Mouse (Mus musculus): ENCODE measurements at regions not wholly inside any gene's neighbourhood (a gene's known extent, or its start where the extent isn't known, plus 50 kb on each side); places are given as distances from the start of the nearest gene placed in this dataset.

GRCm38 (mm10) chr1:136761467-136761866 is 136.8 kb downstream of the Zfp281 start:
- Histone ChIP-seq H3K9ac (no peak overlapping the region), H3K4me3 (replicated peaks) (no peak overlapping the region), H3K27me3 (no peaks in the 10 kb centered on the region), H3K9me3 (no peaks in the 10 kb centered on the region), H3K36me3 (replicated peaks) (no peaks in the 10 kb centered on the region), H3K4me1 (no peaks in the 10 kb centered on the region), H3K27ac (no peak overlapping the region), H3K4me2 (no peak overlapping the region)
- WGBS = 85% methylated on average over 4 of the region's 4 CpGs
- ATAC-seq (ENCODE audit: low FRiP score) = no peak

DNA sequence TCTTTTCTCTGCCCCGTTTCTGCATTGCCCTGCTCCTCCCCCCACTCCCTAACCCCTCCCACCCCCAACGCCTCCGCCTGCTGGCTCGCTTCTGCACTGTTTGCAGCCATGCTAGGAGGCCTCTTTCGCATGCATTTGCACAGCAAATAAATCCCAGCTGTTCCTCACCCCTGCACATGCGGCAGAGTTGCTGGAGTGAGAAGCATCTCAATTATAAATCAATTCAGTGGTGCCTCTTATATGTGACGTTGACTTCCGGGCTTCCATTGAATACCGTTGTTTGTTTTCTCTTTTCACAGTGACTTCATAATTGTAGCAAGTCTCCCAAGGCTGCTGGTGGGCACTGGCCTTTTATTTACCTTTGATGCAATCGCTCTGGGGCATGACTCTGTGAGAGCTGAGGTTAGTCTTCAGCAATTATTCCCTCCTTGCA is 144.3 kb downstream of the Zfp281 start:
- no peak overlapping the region for H3K4me3 ChIP-seq (replicated peaks)
- H3K4me1 ChIP-seq = peaks cover 12% of the 10 kb centered on the region
- H3K27me3 ChIP-seq = no peaks in the 10 kb centered on the region; the same call in 1 of the 2 replicates
- no peaks in the 10 kb centered on the region for H3K36me3 ChIP-seq (replicated peaks)
- ATAC-seq (ENCODE audit: low FRiP score) = peak; percentile 79
- H3K4me2 ChIP-seq = peak overlapping the region; percentile 26
- 0 out of 2 replicates have a peak, but pooled peaks cover 3% of the 10 kb centered on the region for H3K9me3 ChIP-seq
- WGBS = 9% methylated on average over 10 of the region's 10 CpGs
- peak overlapping the region; percentile 43 for H3K27ac ChIP-seq
- no peak overlapping the region for H3K9ac ChIP-seq

- no peak overlapping the region for H3K27ac ChIP-seq
- H3K4me3 ChIP-seq (replicated peaks) = no peak overlapping the region
- 0 out of 2 replicates have a peak, but pooled peaks cover 3% of the 10 kb centered on the region for H3K9me3 ChIP-seq
- peaks cover 25% of the 10 kb centered on the region for H3K4me1 ChIP-seq
- H3K27me3 ChIP-seq = no peaks in the 10 kb centered on the region; the same call in 1 of the 2 replicates
- 91% methylated on average over 6 of the region's 6 CpGs for WGBS
- no peak overlapping the region for H3K9ac ChIP-seq
- no peak overlapping the region for H3K4me2 ChIP-seq
- ATAC-seq (ENCODE audit: low FRiP score) = no peak
- H3K36me3 ChIP-seq (replicated peaks) = no peaks in the 10 kb centered on the region
Observed at GRCm38 (mm10) chr1:136773743-136774142, 149.0 kb downstream of the Zfp281 start.

GRCm38 (mm10) chr1:136776211-136776610 is 151.5 kb downstream of the Zfp281 start:
- 73% methylated on average over 17 of the region's 17 CpGs for WGBS
- Histone ChIP-seq H3K4me3 (replicated peaks) (no peak overlapping the region), H3K36me3 (replicated peaks) (no peaks in the 10 kb centered on the region), H3K27me3 (peaks cover 8% of the 10 kb centered on the region), H3K9ac (no peak overlapping the region), H3K4me2 (no peak overlapping the region), H3K27ac (no peak overlapping the region), H3K4me1 (peaks cover 19% of the 10 kb centered on the region), H3K9me3 (0 out of 2 replicates have a peak, but pooled peaks cover 3% of the 10 kb centered on the region)
- no peak for ATAC-seq (ENCODE audit: low FRiP score)

DNA sequence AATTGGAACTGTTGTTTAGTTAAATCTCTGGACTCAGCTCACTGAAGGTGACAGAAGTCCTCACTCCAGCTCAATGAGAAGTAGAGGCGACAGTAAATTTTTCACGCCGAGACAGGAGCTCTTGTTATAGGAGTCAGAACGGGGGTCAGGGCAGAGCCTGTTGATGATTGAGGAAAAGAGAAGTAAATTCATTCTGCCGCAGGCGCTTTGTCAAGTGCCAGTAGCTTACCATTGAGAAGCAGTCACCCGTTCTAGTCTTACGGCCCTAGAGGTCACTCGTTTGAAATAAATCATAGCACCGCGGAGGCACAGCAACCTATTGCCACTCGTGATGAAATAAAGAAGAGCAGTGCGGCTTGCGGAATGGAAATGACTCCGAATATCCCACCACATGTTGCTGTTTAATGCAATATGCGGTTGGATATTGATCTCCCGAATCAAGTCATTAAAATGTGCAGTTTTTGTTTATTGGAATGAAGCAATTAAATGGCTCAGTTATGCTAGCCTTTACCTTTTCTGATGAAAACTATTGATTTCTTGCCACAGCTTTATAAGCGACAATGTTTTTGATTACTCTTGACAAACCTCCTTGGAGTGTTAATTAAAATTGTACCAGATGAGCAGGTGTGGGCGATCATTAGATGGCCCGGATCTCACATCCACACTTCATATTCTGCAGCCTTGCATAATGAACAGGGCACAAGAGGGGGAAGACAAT is 152.7 kb downstream of the Zfp281 start:
- ATAC-seq (ENCODE audit: low FRiP score) = peak; percentile 59; the same call in 1 of the 2 replicates
- Histone ChIP-seq H3K4me1 (peaks cover 31% of the 10 kb centered on the region), H3K9me3 (0 out of 2 replicates have a peak, but pooled peaks cover 3% of the 10 kb centered on the region), H3K9ac (no peak overlapping the region), H3K4me3 (replicated peaks) (no peak overlapping the region), H3K27me3 (peaks cover 9% of the 10 kb centered on the region), H3K27ac (no peak overlapping the region), H3K4me2 (peak overlapping the region; percentile 2; the same call in 1 of the 2 replicates), H3K36me3 (replicated peaks) (no peaks in the 10 kb centered on the region)
- 41% methylated on average over 20 of the region's 20 CpGs for WGBS

DNA sequence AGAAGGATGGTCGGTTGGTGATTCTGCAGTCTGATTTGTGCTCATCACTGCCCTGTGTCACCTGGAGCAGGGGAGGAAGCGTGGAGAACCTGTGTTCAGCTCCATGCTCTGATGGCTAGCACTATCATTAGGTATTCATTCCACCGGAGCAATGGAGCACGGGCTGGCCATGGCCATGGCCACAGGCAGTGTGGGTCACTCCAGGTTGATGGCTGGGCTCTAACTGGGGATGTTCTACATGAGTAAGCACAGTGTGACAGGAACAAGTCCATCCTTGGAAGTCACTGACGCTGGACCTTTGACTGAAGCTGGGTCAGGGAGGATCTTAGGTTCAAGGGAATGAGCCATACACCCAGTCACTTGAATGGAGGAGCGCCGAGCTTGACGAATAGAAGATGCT is 154.7 kb downstream of the Zfp281 start:
- no peak overlapping the region for H3K4me3 ChIP-seq (replicated peaks)
- H3K27ac ChIP-seq = no peak overlapping the region
- H3K9ac ChIP-seq = no peak overlapping the region
- H3K9me3 ChIP-seq = no peaks in the 10 kb centered on the region
- 84% methylated on average over 8 of the region's 8 CpGs for WGBS
- H3K4me1 ChIP-seq = peaks cover 35% of the 10 kb centered on the region
- ATAC-seq (ENCODE audit: low FRiP score) = no peak
- peaks cover 16% of the 10 kb centered on the region for H3K27me3 ChIP-seq
- no peaks in the 10 kb centered on the region for H3K36me3 ChIP-seq (replicated peaks)
- no peak overlapping the region for H3K4me2 ChIP-seq

DNA sequence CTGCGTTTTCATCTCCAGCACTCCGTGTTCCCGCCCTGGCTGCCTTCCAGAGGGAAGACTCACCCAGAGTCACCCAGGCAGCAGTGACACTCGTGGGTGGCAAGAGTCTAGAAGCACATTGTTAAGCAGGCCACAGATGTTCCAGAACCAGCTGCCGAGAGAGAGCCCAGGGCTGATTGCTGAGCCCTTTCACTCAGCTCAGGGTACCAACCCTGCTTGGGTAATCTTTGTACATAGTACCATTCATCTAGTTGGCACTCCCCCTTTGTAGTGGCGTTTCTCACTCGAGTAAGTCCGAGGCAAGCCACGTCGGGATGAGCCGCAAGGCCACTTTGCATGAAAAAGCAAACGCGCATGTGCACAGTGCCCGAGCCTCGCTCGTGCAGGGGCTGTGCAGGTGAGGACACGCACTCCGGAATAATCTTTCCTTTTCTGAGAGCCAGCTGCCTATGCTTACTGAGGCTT is 156.9 kb downstream of the Zfp281 start:
- no peaks in the 10 kb centered on the region for H3K36me3 ChIP-seq (replicated peaks)
- peaks cover 16% of the 10 kb centered on the region for H3K27me3 ChIP-seq
- peak overlapping the region; percentile 42 for H3K27ac ChIP-seq
- ATAC-seq (ENCODE audit: low FRiP score) = peak; percentile 60; the same call in 1 of the 2 replicates
- peaks cover 30% of the 10 kb centered on the region for H3K4me1 ChIP-seq
- H3K9me3 ChIP-seq = no peaks in the 10 kb centered on the region
- peak overlapping the region; percentile 47 for H3K4me2 ChIP-seq
- peak overlapping the region; percentile 20 for H3K4me3 ChIP-seq (replicated peaks)
- H3K9ac ChIP-seq = no peak overlapping the region
- whole genome bisulfite sequencing = 18% methylated on average over 18 of the region's 18 CpGs

DNA sequence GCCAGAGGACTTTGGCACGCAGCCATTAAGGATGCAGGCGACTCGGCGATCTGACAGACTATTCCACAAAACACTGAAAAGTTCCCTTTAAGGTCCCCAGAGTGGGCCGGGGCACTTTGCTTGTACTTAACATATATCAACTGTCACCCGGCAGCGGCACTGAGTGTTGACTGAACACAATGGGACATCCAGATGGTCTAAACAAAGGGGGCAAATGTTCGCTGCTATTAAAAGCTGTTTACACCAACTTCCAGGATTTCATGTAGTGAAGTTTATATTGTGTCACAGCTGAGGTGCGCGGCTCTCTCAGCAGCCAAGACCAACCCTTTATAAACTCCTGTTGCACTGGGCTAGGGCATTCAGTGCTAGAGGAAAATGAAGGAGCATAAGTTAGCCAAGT is 157.6 kb downstream of the Zfp281 start:
- H3K9me3 ChIP-seq = no peaks in the 10 kb centered on the region
- H3K4me1 ChIP-seq = peaks cover 25% of the 10 kb centered on the region
- H3K4me3 ChIP-seq (replicated peaks) = peak overlapping the region; percentile 20; the same call in 1 of the 2 replicates
- no peak for ATAC-seq (ENCODE audit: low FRiP score)
- no peaks in the 10 kb centered on the region for H3K36me3 ChIP-seq (replicated peaks)
- H3K27ac ChIP-seq = no peak overlapping the region
- H3K27me3 ChIP-seq = peaks cover 16% of the 10 kb centered on the region
- H3K4me2 ChIP-seq = peak overlapping the region; percentile 47
- no peak overlapping the region for H3K9ac ChIP-seq
- 21% methylated on average over 10 of the region's 10 CpGs for WGBS

DNA sequence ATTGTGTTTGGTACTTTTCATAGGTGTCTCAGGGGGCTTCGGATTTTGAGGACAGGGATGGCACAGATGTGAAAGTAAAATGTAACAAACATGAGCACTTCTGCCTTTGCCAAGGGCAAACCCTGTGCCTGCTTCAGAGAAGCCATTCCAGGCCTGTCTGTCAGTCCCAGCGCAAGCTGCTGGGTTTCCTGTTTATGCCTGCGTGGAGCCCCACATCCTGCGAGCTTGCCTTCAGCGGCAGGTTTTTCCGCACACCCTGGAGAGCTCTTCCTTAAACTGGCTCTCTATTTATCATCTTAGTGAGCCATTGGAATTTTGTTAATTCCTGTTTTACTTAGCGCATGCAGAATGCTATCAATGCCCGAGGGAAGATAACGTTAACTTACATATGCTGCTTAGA is 159.5 kb downstream of the Zfp281 start:
- no peak overlapping the region for H3K4me3 ChIP-seq (replicated peaks)
- peaks cover 18% of the 10 kb centered on the region for H3K4me1 ChIP-seq
- ATAC-seq (ENCODE audit: low FRiP score) = no peak
- no peak overlapping the region for H3K4me2 ChIP-seq
- H3K27me3 ChIP-seq = peaks cover 21% of the 10 kb centered on the region
- 84% methylated on average over 9 of the region's 9 CpGs for WGBS
- H3K9ac ChIP-seq = no peak overlapping the region
- H3K9me3 ChIP-seq = no peaks in the 10 kb centered on the region
- no peak overlapping the region for H3K27ac ChIP-seq
- H3K36me3 ChIP-seq (replicated peaks) = no peaks in the 10 kb centered on the region

DNA sequence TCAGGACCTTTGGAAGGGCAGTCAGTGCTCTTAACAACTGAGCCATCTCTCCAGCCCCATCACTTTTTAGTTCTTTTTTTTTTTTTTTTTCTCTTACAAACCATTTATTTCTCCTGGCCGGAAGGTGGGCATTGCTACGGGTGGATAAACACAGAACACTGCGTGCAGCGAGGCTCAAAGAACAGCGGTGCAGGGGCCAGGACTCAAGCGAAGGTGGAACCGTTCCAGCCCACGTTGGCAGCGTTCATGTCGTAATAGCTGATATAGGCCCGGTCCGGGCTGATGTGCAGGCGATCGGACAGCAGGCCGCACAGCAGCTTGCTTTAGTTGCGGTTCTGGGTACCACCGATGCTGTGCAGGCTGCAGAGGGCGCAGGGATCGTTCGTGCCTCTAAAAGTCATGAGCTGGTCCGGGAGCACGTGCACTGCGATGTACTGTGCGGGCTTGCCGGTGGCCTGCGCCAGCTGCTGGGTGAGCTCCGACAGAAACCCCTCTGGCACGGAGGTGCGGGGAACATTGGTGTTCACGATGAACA is 164.3 kb downstream of the Zfp281 start:
- Histone ChIP-seq H3K9ac (no peak overlapping the region), H3K4me2 (no peak overlapping the region), H3K9me3 (no peaks in the 10 kb centered on the region), H3K4me3 (replicated peaks) (no peak overlapping the region), H3K36me3 (replicated peaks) (no peaks in the 10 kb centered on the region), H3K27ac (no peak overlapping the region), H3K4me1 (no peaks in the 10 kb centered on the region), H3K27me3 (peaks cover 7% of the 10 kb centered on the region; the same call in 1 of the 2 replicates)
- no peak for ATAC-seq (ENCODE audit: low FRiP score)
- 68% methylated on average over 30 of the region's 30 CpGs for WGBS

- Histone ChIP-seq H3K4me1 (0 out of 2 replicates have a peak, but pooled peaks cover 3% of the 10 kb centered on the region), H3K9ac (no peak overlapping the region), H3K27ac (no peak overlapping the region), H3K27me3 (peaks cover 5% of the 10 kb centered on the region; the same call in 1 of the 2 replicates), H3K9me3 (no peaks in the 10 kb centered on the region), H3K4me2 (no peak overlapping the region), H3K36me3 (replicated peaks) (no peaks in the 10 kb centered on the region), H3K4me3 (replicated peaks) (no peak overlapping the region)
- WGBS = 95% methylated on average over 1 of the region's 1 CpGs
- ATAC-seq (ENCODE audit: low FRiP score) = no peak
Observed at GRCm38 (mm10) chr1:136791641-136792040, 166.9 kb downstream of the Zfp281 start.
